Mouse (Mus musculus) splenic B cell, adult 2 months (primary cell): ENCODE measurements around the gene Pla2g2f.
A peak's percentile ranks its signal among the peaks of the same experiment; 100 is the strongest.

Experiments used
- DNase-seq: peaks from one replicate; pipeline ENCODE4 v3.0.0-alpha.2; 2011; ENCODE audit warnings: low read depth, low spot score
- H3K27me3 ChIP-seq: 2 replicates; pipeline ENCODE4 v1.6.1; 2012; ENCODE audit warnings: mild to moderate bottlenecking, low read length, moderate library complexity, mixed read lengths; ENCODE audit not compliant: control insufficient read depth, poor library complexity, insufficient read depth, severe bottlenecking
- H3K36me3 ChIP-seq: 2 replicates; pipeline ENCODE4 v1.6.1; 2012; ENCODE audit warnings: mild to moderate bottlenecking, low read length, moderate library complexity, mixed read lengths; ENCODE audit not compliant: control insufficient read depth, poor library complexity, insufficient read depth, severe bottlenecking

The Pla2g2f gene

DNA sequence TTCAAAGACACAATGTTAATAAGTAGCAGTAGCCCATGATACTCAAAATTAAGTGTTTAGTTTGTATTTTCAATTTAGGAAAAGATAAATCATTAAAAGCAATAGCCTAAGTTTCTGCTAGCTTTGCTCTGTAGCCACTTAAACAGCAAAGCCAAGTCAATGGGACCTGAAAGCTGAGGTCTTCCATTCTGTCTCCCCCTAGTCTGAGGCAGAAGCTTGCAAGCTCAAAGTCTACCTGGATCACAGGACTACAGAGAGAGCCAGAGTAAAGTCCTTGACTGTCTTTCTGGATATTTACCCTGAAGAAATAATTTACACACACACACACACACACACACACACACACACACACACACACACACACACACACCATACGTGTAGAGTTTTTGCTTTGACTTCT, 43.2 kb downstream of the Pla2g2f start:
- no peaks in the 10 kb centered on the region for H3K36me3 ChIP-seq
- no peaks in the 10 kb centered on the region for H3K27me3 ChIP-seq
- no peak for DNase-seq

GRCm38 (mm10) chr4:138712621-138713020, 44.8 kb downstream of the Pla2g2f start:
- Histone ChIP-seq H3K27me3 (no peaks in the 10 kb centered on the region), H3K36me3 (no peaks in the 10 kb centered on the region)
- DNase-seq = no peak

DNA sequence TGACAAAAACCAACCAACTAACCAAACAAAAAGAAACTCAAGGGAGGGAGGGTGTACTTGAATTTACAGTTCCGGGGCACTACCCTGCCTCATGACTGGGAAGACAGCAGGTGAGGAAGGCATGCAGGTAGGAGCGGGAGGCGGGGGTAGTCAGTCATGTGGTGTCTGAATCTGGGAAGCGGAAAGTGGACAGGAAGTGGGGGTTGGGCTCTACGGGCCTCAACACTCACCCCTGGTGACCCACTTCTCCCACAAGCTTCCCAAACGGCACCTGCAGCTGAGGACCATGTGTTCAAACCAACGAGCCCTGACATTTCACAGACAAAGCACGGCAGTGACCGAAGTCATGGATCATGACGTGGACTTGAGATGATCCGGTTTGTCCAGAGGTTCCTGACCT, 45.3 kb downstream of the Pla2g2f start:
- Histone ChIP-seq H3K36me3 (no peaks in the 10 kb centered on the region), H3K27me3 (no peaks in the 10 kb centered on the region)
- DNase-seq = no peak

GRCm38 (mm10) chr4:138711051-138711820, 46.2 kb downstream of the Pla2g2f start:
- no peak for DNase-seq
- Histone ChIP-seq H3K36me3 (no peaks in the 10 kb centered on the region), H3K27me3 (no peaks in the 10 kb centered on the region)

- H3K36me3 ChIP-seq = no peaks in the 10 kb centered on the region
- no peaks in the 10 kb centered on the region for H3K27me3 ChIP-seq
- DNase-seq = no peak
Measured at GRCm38 (mm10) chr4:138710633-138711032, 46.8 kb downstream of the Pla2g2f start.

DNA sequence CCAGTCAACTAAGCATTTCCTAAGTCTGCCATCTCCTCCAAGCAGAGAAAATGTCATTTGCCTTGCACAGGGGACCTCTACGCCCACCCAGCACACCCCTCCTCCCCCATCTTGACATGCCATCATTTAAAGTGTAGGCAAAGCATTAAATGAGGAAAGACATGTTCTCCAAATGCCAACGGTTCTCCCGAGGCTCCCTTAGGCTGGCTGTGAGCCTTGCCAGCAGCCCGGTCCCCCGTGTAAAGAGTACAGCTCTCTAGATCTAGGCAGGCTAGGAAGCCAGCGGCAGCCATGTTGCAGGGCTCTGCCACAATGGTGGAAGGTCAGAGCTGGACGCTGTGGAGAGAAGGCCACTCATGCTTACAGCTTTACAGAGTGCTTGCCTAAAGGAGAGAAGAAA, 47.5 kb downstream of the Pla2g2f start:
- DNase-seq = no peak
- no peaks in the 10 kb centered on the region for H3K36me3 ChIP-seq
- no peaks in the 10 kb centered on the region for H3K27me3 ChIP-seq

DNA sequence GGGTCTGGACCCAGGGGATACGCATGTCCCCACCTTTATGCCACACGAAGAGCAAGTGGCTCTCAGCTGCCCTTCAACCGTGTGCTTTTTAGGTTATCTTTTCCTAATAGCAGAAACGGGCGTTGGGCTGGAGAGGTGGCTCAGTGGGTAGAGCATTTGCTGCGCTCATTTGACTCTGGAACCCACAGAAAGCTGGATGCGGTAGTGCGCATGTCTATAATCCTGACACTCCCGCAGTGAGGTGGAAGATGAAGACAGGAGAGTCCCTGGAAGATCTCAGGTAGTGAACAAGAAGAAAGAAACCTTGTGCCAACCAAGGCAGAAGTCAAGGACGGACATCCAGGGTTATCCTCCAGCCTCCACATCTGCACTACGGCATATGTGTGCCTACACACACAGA, 48.2 kb downstream of the Pla2g2f start:
- no peak for DNase-seq
- Histone ChIP-seq H3K36me3 (no peaks in the 10 kb centered on the region), H3K27me3 (no peaks in the 10 kb centered on the region)

DNA sequence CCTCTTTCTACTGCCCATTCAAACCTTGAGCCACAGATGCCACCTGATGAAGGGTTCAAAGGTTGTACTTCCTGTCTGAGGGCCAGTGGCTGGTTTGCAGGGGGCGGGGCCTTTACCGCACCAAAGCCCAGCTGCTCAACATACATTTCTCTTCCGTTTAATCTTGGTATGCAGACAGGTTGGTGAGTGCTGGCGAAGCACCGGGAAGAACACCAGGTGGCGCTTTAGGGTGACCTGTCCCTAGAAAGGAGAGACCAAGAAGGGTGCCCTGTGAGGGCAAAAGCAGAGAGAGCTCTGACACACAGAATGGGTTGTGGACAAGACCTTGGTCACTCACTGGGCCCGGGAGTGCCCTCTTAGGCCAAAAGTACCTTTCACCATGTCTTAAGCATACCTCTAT, 48.8 kb downstream of the Pla2g2f start:
- H3K27me3 ChIP-seq = no peaks in the 10 kb centered on the region
- H3K36me3 ChIP-seq = no peaks in the 10 kb centered on the region
- peak; percentile 12 for DNase-seq

DNA sequence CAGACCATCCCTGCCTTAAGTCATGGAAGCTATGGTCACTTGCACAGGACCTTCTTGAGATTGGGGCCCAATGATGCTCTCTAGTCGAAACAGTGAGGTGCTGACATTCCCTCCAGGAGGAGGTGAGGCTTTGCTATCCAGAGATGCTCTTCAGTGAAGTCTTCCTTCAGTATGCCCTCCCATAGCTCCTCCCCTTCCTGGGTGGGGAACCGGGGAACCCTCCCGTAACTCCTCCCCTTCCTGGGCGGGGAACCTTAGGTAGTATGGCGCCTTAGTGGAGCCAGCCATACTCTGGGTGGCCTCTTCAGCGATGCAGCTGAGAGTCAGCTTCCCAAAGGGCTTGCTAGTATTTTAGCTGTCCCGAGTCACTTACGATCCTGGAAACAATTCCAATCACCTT, 50.8 kb downstream of the Pla2g2f start:
- H3K36me3 ChIP-seq = no peaks in the 10 kb centered on the region
- no peaks in the 10 kb centered on the region for H3K27me3 ChIP-seq
- DNase-seq = no peak

DNA sequence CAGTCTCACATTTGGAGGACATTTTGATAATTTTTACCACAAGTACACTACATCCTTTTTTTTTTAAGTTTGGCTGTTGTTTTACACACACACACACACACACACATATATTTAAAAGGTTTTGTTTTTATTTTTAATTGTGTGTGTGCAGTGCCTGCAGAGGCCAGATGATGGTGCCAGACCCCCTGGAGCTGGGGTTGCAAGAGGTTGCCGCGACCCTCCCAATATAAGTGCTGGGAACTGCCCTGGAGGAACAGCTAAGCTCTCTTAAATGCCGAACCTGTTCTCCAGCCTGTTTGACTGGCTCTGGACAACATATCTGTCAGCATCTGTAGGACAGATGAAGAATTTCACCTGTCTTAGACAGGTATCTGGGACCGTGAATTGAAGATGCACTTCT, 53.3 kb downstream of the Pla2g2f start:
- Histone ChIP-seq H3K27me3 (no peaks in the 10 kb centered on the region), H3K36me3 (no peaks in the 10 kb centered on the region)
- no peak for DNase-seq

DNA sequence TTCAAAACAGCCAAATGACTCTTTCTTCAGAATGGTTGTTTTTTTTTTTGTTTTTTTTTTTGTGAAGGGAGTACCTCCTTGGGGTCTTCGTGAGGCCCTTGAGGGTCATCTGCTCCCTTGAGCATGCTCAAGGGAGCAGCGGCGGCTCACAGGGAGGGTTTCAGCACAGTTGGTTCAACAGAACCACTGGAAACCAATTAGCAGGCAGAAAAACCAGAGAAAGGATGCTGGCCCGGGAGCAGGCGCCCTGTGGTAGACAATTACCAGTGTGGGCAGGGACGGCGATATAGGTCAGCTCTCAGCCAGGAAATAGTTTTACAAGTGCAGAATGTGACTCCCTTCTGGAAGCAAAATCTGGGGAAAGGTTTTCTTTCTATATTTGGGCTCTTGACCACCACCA, 53.8 kb downstream of the Pla2g2f start:
- Histone ChIP-seq H3K27me3 (no peaks in the 10 kb centered on the region), H3K36me3 (no peaks in the 10 kb centered on the region)
- DNase-seq = no peak

DNA sequence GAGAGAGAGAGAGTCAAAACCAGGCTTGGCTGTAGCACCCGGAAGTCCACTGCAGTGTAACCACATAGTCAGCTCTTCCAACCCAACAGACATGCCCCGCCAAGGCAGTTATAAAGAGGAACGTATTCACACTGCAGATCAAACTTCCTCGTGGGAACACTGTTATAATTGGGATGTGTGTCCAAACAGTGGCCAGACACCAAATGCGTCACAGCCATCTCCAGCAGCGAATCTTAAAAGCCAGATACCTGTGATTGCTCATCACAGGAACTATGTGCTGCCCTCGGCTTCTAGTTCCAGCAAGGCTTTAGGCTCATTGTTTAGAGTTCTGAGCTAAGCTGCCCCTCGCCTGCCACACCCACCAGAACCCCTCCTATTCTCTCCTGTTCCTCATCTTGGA, 54.9 kb downstream of the Pla2g2f start:
- no peak for DNase-seq
- no peaks in the 10 kb centered on the region for H3K27me3 ChIP-seq
- H3K36me3 ChIP-seq = no peaks in the 10 kb centered on the region

DNA sequence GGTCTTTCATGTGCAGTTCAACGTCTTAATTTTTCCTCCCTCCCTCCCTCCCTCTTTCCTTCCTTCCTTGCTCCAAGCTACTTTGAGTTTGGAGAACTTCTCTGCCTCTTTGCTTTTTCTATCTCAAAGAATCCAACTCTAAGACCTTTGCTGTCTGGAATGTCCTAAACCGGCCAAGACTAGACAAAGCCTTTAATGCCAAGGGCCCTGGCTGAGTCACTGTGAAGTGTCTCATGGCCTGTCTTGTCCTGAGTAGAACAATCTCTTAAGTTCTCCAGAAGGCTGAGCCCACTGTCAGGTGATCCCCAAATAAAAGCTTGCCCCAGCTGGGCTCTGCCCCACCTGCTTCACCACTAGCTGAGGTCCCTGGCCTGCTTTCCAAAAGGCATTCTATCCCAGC, 55.4 kb downstream of the Pla2g2f start:
- no peaks in the 10 kb centered on the region for H3K36me3 ChIP-seq
- DNase-seq = no peak
- no peaks in the 10 kb centered on the region for H3K27me3 ChIP-seq

GRCm38 (mm10) chr4:138701111-138701510, 56.3 kb downstream of the Pla2g2f start:
- no peaks in the 10 kb centered on the region for H3K36me3 ChIP-seq
- DNase-seq = no peak
- no peaks in the 10 kb centered on the region for H3K27me3 ChIP-seq
